Comparison of ENCODE assay signal across 8 mouse cellular contexts in the genomic region with DNA sequence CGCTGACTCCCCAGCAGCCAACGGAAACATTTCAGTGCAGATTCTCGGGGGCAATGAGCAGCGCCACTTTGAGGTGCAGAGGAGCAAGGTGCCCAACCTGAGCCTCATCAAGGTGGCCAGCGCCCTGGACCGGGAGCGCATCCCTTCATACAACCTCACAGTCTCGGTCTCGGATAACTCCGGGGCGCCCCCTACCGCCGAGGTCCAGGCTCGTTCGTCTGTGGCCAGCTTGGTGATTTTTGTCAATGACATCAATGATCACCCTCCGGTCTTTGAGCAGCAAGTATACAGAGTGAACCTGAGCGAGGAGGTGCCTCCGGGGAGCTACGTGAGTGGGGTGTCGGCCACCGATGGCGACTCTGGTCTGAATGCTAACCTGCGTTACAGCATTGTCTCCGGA. TPM values are rescaled to one million over a fixed set of nuclear protein-coding genes. Genes with fewer than 3 reads are reported as not detected.
DNase-seq lines count a peak whose midpoint lies in the region; ATAC-seq lines count a peak whose summit lies in the region.

No protein-coding gene starts in this region.

- peak; percentile 45 for DNase-seq in CD4-positive, CD25-positive, alpha-beta regulatory T cell, adult 2 months (ENCODE audit: low read depth, low spot score)
- peak; percentile 69 for DNase-seq in embryo, embryonic 10 days (ENCODE audit: low spot score)
- DNase-seq in gastrocnemius, postnatal 36 days, result peak; percentile 63 to 67
- peak; percentile 87 to 88 for DNase-seq in left cerebral cortex, postnatal 36 days (ENCODE audit: low spot score in 2 of 2)
- DNase-seq in midbrain, embryonic 10.5 days (ENCODE audit: low spot score), result peak; percentile 66

- H3K36me3 ChIP-seq in intestine, embryonic 15.5 days, result peaks cover 4% of the 10 kb centered on the region; the same call in 1 of the 2 replicates
- peaks cover 47% of the 10 kb centered on the region for H3K36me3 ChIP-seq in midbrain, embryonic 10.5 days
- H3K36me3 ChIP-seq in stomach, embryonic 15.5 days, result peaks cover 10% of the 10 kb centered on the region; the same call in 1 of the 2 replicates

- H3K4me3 ChIP-seq in intestine, embryonic 15.5 days (replicated peaks), result peak overlapping the region; percentile 76
- peak overlapping the region; percentile 89 for H3K4me3 ChIP-seq in midbrain, embryonic 10.5 days
- H3K4me3 ChIP-seq in stomach, embryonic 15.5 days (replicated peaks), result peak overlapping the region; percentile 61

- H3K4me1 ChIP-seq in intestine, embryonic 15.5 days (replicated peaks), result peaks cover 13% of the 10 kb centered on the region
- peaks cover 64% of the 10 kb centered on the region for H3K4me1 ChIP-seq in midbrain, embryonic 10.5 days
- H3K4me1 ChIP-seq in stomach, embryonic 15.5 days, result peaks cover 4% of the 10 kb centered on the region; the same call in 1 of the 2 replicates

- H3K4me2 ChIP-seq in intestine, embryonic 15.5 days (replicated peaks), result peak overlapping the region; percentile 92
- H3K4me2 ChIP-seq in stomach, embryonic 15.5 days, result peak overlapping the region; percentile 89

- no peaks in the 10 kb centered on the region for H3K9me3 ChIP-seq in intestine, embryonic 15.5 days
- peaks cover 27% of the 10 kb centered on the region for H3K9me3 ChIP-seq in midbrain, embryonic 10.5 days (replicated peaks)
- H3K9me3 ChIP-seq in stomach, embryonic 15.5 days, result no peaks in the 10 kb centered on the region

- H3K27me3 ChIP-seq in intestine, embryonic 15.5 days (replicated peaks), result peaks cover 15% of the 10 kb centered on the region
- H3K27me3 ChIP-seq in midbrain, embryonic 10.5 days (ENCODE audit: low read depth, poor library complexity, severe bottlenecking), result peaks cover 11% of the 10 kb centered on the region
- no peaks in the 10 kb centered on the region for H3K27me3 ChIP-seq in stomach, embryonic 15.5 days (replicated peaks)

- H3K27ac ChIP-seq in intestine, embryonic 15.5 days, result no peak overlapping the region
- H3K27ac ChIP-seq in midbrain, embryonic 10.5 days (replicated peaks), result peak overlapping the region; percentile 93; the same call in 1 of the 2 replicates
- 0 out of 2 replicates have a peak overlapping the region, but pooled peaks have one; percentile 4 for H3K27ac ChIP-seq in stomach, embryonic 15.5 days

- WGBS in intestine, embryonic 15.5 days, result 15% methylated on average over 24 of the region's 24 CpGs
- WGBS in midbrain, embryonic 10.5 days, result 14% methylated on average over 24 of the region's 24 CpGs
- 13% methylated on average over 24 of the region's 24 CpGs for WGBS in stomach, embryonic 15.5 days

- no peak for ATAC-seq in CD4-positive, CD25-positive, alpha-beta regulatory T cell, adult 4 months
- no peak for ATAC-seq in intestine, embryonic 15.5 days
- no peak for ATAC-seq in stomach, embryonic 15.5 days (ENCODE audit: insufficient read depth, low FRiP score, low read depth)

- H3K9ac ChIP-seq in intestine, embryonic 15.5 days, result peak overlapping the region; percentile 78
- H3K9ac ChIP-seq in stomach, embryonic 15.5 days, result peak overlapping the region; percentile 47; the same call in 1 of the 2 replicates

- intact Hi-C loops in gastrocnemius, postnatal 36 days (cut with DNase I), result loop anchor here (5.0 kb wide), 2 partner anchors 334 to 1554 kb away; no protein-coding TSS in a partner anchor
- intact Hi-C loops in left cerebral cortex, postnatal 36 days (cut with DNase I), result loop anchor here (5.0 to 10.0 kb wide), 4 partner anchors 99 to 1634 kb away; no protein-coding TSS in a partner anchor

RNA-seq across cellular contexts. Expression of a gene that starts 1.4 kb away (rescaled TPM):
- polyA plus RNA-seq in CD4-positive, CD25-positive, alpha-beta regulatory T cell, adult 4 months (2017; shearing (Covaris generic)), result not detected
- total RNA-seq in gastrocnemius, postnatal 36 days (2021), result 1 to 10 TPM; 2.4 to 2.9 TPM
- 5.1 and 5.3 TPM in 2 replicates for polyA plus RNA-seq in intestine, embryonic 15.5 days (2015; fragmentation: Nextera tagmentation; extraction: Ambion mirVana)
- 10 to 100 TPM; 10.4 to 14.1 TPM for total RNA-seq in left cerebral cortex, postnatal 36 days (2021)
- 5.1 and 6.6 TPM in 2 replicates for polyA plus RNA-seq in midbrain, embryonic 10.5 days (2016; fragmentation: Nextera tagmentation; extraction: Ambion mirVana)
- polyA plus RNA-seq in stomach, embryonic 15.5 days (2015; fragmentation: Nextera tagmentation; extraction: Ambion mirVana), result 7.3 and 8.8 TPM in 2 replicates
